Mouse (Mus musculus) embryonic facial prominence, embryonic 10.5 days (tissue): ENCODE results near the gene Mllt3. TPM values are rescaled to one million over a fixed set of nuclear protein-coding genes. Genes with fewer than 3 reads are reported as not detected.

Source experiments
- DNase-seq: peaks from one replicate; pipeline ENCODE4 v3.0.0-alpha.2; 2017; ENCODE audit warnings: low spot score
- H3K27ac ChIP-seq: fragments of 300-500 bp; sonication (generic); replicated peaks from 2 replicates; pipeline ENCODE4 v1.5.1; 2016; ENCODE audit warnings: mild to moderate bottlenecking
- H3K27me3 ChIP-seq: fragments of 300-500 bp; sonication (generic); replicated peaks from 2 replicates; pipeline ENCODE4 v1.6.1; 2016; ENCODE audit warnings: low read depth, mild to moderate bottlenecking; ENCODE audit not compliant: poor library complexity, severe bottlenecking
- H3K36me3 ChIP-seq: fragments of 300-500 bp; sonication (generic); replicated peaks from 2 replicates; pipeline ENCODE4 v1.6.1; 2016; ENCODE audit warnings: mild to moderate bottlenecking, moderate library complexity
- H3K4me1 ChIP-seq: fragments of 300-500 bp; sonication (generic); 2 replicates; pipeline ENCODE4 v1.6.1; 2016
- H3K4me3 ChIP-seq: fragments of 300-500 bp; sonication (generic); 2 replicates; pipeline ENCODE4 v1.5.1; 2016; ENCODE audit warnings: mild to moderate bottlenecking, moderate library complexity
- H3K9me3 ChIP-seq: fragments of 300-500 bp; sonication (generic); 2 replicates; pipeline ENCODE4 v1.6.1; 2016; ENCODE audit warnings: mild to moderate bottlenecking
- WGBS: fragments of 180-500 bp; shearing (Covaris S2); methylation state at CpG from one replicate; pipeline ENCODE4 v1.1.7; 2016; 5-methylcytosine and 5-hydroxymethylcytosine counted together
- polyA plus RNA-seq: library from polyadenylated mRNA; unstranded; fragments of >200 nt; fragmentation: Nextera tagmentation; extraction: Ambion mirVana; gene quantifications from 2 replicates; pipeline ENCODE4 v1.2.1, GENCODE M21; 2016

Gene Mllt3
- polyA plus RNA-seq, 1 experiment from 2014 or later, result 55.4 TPM

DNA sequence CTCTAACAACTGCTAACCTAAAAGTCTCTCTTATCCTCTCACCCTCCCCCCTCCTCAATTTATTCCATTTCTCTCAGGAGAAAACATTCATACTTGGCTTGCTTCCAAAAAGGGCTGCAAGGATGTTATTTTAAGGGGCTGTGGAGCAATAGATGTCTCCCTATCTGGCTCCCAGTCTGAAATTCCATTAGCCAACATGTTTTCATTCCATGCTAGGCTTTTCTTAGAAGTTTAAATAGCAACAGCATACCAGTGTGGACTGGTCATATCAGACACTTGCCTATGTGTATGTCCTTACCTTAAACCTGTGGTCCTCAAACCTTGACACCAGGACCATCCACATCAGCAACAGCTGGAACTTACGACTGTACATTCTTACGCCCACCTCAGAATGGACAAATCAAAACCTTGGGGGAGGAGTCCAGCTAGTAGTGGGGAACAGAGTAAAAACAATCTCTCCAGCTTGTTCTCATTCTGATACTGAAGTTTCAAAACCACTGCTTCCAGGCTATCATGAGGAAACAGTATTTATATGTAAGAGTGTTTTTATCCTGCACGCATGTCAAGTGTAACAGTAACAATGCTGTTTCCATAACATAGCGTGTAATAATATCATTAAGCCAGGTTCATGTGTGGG, 99.3 kb downstream of the Mllt3 start:
- 83% methylated on average over 4 of the region's 4 CpGs for WGBS

DNA sequence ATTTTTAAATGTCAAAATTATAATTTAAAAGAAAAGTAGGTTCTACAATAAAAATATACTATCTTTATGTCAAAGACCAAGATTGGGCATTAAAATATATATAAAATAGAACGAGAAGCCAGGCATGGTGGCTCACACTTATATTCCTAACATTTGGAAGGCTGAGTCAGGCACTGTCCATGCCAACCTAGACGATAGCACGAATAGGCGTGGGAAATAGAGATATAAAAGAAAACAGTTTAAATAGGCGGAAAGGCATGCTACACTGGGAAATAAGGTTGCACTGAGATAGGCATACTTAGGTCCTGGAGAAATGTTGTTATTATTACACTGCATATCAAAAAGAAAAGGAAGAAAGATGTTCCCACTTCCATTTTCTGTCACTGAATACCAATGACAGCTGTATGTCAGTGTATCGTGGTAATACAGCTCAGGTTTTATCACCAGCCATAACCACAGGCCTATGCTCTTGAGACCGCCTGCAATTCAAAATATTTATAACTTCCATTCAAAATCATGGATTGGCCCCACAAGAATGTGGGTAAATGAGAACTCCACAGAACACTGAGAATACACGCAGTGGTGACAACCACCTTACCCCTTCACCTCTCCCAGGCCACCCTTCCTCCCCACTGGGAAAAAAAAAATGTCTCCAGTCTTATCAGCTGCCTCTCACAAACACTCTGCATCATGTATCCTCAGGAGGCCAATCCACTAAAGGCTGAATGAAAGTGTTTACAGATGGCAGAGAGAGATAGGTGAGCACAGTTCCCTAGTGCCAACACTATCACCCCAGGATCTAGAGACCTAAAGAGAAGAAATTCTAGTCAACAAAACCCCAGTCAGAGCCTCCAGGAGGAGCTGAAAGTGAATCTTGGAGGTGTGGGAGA, 102.6 kb downstream of the Mllt3 start:
- no peak for DNase-seq
- Histone ChIP-seq H3K4me1 (peaks cover 55% of the 10 kb centered on the region), H3K27ac (peak overlapping the region; percentile 19; the same call in 1 of the 2 replicates), H3K4me3 (no peak overlapping the region), H3K27me3 (no peaks in the 10 kb centered on the region), H3K9me3 (0 out of 2 replicates have a peak, but pooled peaks cover 2% of the 10 kb centered on the region), H3K36me3 (peaks cover 9% of the 10 kb centered on the region)
- 88% methylated on average over 8 of the region's 8 CpGs for WGBS

More for the DNA sequence above, 99.3 kb downstream of the Mllt3 start:
- H3K4me1 ChIP-seq, result peaks cover 40% of the 10 kb centered on the region
- H3K4me3 ChIP-seq, result no peak overlapping the region
- H3K36me3 ChIP-seq, result no peaks in the 10 kb centered on the region
- H3K27me3 ChIP-seq, result no peaks in the 10 kb centered on the region
- DNase-seq, result no peak
- no peaks in the 10 kb centered on the region for H3K9me3 ChIP-seq
- H3K27ac ChIP-seq, result no peak overlapping the region

DNA sequence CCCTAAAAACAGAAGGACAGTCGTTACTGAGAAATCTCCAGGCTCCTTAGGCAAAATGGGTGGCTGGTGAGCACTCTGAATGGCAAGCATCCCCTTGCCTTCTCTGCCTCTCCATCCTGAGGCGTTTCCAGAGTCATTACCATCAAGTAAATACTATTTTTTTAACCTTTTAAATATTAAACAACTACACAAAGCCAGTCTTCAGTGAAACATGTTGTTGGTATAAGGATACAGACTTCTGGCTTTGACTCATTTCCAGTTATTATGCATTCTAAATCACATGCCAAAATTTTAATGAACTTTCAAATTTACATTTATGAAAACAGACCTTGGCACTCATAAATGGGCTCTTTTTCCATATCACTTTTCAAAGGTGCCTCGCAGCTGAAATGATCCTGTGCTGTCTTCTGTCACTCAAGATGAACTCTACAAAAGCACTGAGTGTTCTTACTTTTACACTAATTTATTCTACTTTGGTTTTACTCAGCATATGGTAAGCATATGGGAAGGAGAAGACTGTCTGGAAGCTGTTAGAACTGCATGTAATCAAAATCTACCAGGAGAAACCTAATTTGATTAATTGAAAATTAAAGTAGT, 104.5 kb downstream of the Mllt3 start:
- H3K4me1 ChIP-seq, result peaks cover 41% of the 10 kb centered on the region
- no peak overlapping the region for H3K4me3 ChIP-seq
- no peaks in the 10 kb centered on the region for H3K27me3 ChIP-seq
- DNase-seq, result no peak
- 0 out of 2 replicates have a peak, but pooled peaks cover 2% of the 10 kb centered on the region for H3K9me3 ChIP-seq
- peak overlapping the region; percentile 69 for H3K27ac ChIP-seq
- WGBS, result 51% methylated on average over 3 of the region's 3 CpGs
- peaks cover 9% of the 10 kb centered on the region for H3K36me3 ChIP-seq

DNA sequence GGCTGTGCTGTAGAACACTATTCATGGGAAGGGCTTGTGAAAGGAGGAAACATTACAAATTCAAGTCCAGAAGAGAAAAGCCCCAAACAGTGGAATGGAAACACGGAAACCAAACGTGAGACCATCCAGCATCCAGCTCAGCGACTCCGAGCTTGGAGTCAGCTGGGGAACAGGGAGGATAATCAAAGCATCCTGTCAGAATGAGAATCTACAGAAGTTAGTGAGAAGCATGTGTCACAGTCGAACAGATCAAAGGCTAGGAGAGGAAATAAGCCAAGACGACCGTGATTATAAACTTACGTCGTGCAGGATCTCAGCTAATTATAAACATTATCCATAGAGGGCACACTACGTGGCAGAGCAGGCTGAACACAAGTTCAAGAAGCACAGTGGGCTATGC, 105.8 kb downstream of the Mllt3 start:
- H3K36me3 ChIP-seq, result peaks cover 9% of the 10 kb centered on the region
- 45% methylated on average over 10 of the region's 10 CpGs for WGBS
- H3K27me3 ChIP-seq, result no peaks in the 10 kb centered on the region
- peak; percentile 40 for DNase-seq
- peaks cover 37% of the 10 kb centered on the region for H3K4me1 ChIP-seq
- H3K4me3 ChIP-seq, result no peak overlapping the region
- H3K9me3 ChIP-seq, result 0 out of 2 replicates have a peak, but pooled peaks cover 2% of the 10 kb centered on the region
- peak overlapping the region; percentile 57; the same call in 1 of the 2 replicates for H3K27ac ChIP-seq

DNA sequence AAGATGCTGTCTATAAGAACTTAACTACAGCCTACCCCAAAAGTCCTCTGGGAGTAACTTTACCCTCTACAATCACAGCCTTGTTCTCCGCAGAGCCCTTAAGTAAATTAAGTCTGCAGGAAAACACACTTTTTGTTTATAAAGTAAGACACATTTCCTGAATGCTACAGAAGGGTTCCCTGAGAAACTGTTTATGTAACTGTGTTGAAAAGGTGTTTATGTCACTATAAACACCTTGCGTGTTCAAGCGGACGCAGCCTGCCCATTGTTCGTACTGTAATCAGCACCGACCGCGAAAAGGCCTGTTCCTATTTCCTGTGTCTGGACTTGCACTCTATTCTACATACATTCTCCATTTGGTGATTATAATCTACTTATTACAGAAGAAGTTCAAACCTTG, 112.5 kb downstream of the Mllt3 start:
- Histone ChIP-seq H3K4me1 (peaks cover 29% of the 10 kb centered on the region), H3K4me3 (no peak overlapping the region), H3K27ac (no peak overlapping the region), H3K9me3 (no peaks in the 10 kb centered on the region), H3K36me3 (no peaks in the 10 kb centered on the region), H3K27me3 (no peaks in the 10 kb centered on the region)
- no peak for DNase-seq
- WGBS, result 75% methylated on average over 8 of the region's 8 CpGs

DNA sequence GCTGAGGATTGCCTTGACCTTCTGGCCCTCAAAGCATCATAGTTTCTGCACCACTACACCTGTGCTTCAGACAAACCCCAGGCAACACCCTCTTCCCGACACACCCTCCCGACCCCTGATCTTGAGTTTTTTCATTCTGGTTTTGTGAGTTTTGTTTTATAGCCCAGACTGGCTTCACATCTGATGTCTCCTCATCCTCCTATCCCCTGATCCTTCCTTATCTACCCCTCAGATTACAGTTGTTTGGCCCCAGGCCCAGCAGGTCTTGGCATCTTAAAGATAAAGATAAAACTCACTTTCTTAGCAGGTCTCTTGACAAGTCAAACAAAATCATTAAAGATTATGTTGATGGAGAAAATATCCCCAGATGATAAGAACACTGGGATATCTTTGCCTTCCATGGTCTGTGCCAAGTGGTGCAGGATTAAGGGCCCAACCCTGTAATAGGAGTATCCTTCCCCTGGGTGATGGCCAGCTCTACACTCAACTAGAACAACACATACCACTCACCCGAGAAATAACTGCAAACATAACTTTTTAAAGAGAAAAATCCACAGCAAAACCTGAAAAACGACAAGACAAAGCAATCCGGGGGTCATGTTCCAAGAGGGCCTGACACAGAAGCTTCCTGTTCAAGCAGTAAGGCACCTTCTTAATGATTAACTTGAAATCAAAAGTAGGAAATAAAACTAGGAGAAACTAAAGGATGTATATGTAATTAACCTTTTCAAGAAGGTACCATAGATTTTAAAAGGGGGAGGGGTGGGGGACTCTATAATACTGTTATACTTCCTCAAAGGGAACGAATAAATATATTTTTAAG, 121.8 kb downstream of the Mllt3 start:
- WGBS, result 84% methylated on average over 6 of the region's 6 CpGs
- Histone ChIP-seq H3K27me3 (no peaks in the 10 kb centered on the region), H3K9me3 (no peaks in the 10 kb centered on the region), H3K27ac (no peak overlapping the region), H3K4me1 (peaks cover 28% of the 10 kb centered on the region), H3K4me3 (no peak overlapping the region), H3K36me3 (no peaks in the 10 kb centered on the region)
- no peak for DNase-seq

DNA sequence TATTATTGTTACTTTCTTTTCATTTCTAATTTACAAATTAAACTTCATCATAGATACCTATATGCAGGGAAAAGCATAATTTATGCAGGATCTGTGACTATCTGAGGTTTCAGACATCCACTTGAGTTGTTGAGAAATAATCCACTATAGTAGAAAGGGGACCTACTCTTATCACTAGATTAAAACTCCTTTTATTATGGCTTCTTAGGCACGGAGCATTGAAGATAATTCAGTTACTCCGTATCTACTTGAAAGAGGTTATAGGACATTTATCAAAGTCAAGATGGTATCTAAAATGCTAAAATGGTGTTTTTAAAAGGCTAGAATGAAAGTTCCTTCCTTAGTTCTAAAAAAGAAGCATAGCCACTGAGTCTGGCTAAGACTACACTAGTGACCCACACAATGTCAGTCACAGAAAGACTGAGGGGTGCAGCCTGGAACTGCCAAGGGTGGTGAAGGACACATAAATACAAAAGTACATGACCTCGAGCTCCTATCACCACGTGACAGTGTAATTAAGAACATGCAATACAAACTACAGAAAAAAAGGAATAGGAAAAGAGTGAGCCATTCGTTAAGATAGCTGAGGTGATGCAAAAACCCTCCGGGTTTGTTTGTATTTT, 127.9 kb downstream of the Mllt3 start:
- H3K36me3 ChIP-seq, result no peaks in the 10 kb centered on the region
- DNase-seq, result no peak
- H3K4me1 ChIP-seq, result peaks cover 17% of the 10 kb centered on the region
- no peaks in the 10 kb centered on the region for H3K9me3 ChIP-seq
- no peaks in the 10 kb centered on the region for H3K27me3 ChIP-seq
- WGBS, result 78% methylated on average over 6 of the region's 6 CpGs
- H3K4me3 ChIP-seq, result no peak overlapping the region
- no peak overlapping the region for H3K27ac ChIP-seq

DNA sequence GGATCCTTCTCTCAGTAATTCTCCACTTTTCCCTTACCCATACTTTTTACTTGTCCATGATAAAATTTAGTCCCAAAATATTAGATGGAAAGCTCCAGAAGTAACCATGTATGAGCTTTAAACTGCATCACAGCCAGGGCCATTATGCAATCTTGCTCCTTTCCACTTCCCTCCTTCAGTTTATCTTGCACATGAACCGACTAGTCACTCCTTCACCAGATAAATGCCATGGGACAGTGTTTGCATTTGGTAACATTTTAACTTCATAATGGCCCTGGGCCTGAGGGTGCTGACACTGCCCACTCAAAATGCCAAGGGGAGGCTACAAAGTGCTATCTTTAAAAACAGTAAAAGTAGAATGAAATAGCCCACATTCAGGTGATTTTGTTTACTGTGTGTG, 128.4 kb downstream of the Mllt3 start:
- DNase-seq, result no peak
- Histone ChIP-seq H3K4me1 (peaks cover 20% of the 10 kb centered on the region), H3K4me3 (no peak overlapping the region), H3K27me3 (no peaks in the 10 kb centered on the region), H3K27ac (no peak overlapping the region), H3K9me3 (no peaks in the 10 kb centered on the region), H3K36me3 (no peaks in the 10 kb centered on the region)
- WGBS, result 93% methylated on average over 1 of the region's 1 CpGs

DNA sequence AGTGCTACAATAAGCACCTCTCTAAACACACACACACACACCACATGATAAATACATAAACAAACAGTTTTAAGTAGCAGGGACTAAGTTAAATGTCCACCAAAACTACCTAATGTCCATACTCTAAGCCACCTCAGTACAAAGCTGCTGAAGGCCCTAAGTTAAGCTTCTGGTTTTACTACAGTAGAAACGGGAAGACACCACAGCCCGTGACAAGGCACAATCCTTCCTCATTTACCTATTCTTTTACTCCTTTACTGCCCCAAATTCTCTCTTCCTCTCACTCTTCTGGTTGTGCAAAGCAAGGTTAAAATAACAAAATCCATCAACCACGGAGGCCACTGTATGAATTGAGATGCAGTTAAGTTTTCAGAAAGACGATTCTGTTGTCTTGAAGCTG, 130.6 kb downstream of the Mllt3 start:
- Histone ChIP-seq H3K9me3 (no peaks in the 10 kb centered on the region), H3K4me1 (peaks cover 27% of the 10 kb centered on the region), H3K27me3 (no peaks in the 10 kb centered on the region), H3K27ac (no peak overlapping the region), H3K36me3 (no peaks in the 10 kb centered on the region), H3K4me3 (no peak overlapping the region)
- WGBS, result 85% methylated on average over 4 of the region's 4 CpGs
- no peak for DNase-seq

DNA sequence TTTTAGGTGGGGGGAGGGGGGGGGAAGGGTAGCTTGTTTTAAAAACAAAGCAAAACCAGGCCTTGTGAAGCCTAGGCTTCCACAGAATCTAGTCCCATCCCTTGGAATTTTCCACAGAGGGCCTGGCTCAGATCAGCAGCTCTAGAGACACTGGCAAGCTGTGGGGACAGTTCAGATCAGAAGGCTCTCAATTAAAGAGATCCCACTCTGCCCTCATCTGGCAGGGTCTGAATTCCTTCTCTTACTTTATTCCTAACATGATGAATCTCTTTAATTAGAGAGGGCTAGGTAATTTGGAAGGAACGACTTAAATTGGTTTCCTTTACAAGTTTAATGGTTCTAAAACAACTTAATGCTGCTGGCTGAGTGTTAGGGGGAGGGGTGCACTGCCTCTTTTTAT, 132.0 kb downstream of the Mllt3 start:
- Histone ChIP-seq H3K27ac (no peak overlapping the region), H3K27me3 (no peaks in the 10 kb centered on the region), H3K4me1 (peaks cover 20% of the 10 kb centered on the region), H3K36me3 (no peaks in the 10 kb centered on the region), H3K4me3 (no peak overlapping the region), H3K9me3 (no peaks in the 10 kb centered on the region)
- DNase-seq, result no peak
- 25% methylated on average over 1 of the region's 1 CpGs for WGBS

DNA sequence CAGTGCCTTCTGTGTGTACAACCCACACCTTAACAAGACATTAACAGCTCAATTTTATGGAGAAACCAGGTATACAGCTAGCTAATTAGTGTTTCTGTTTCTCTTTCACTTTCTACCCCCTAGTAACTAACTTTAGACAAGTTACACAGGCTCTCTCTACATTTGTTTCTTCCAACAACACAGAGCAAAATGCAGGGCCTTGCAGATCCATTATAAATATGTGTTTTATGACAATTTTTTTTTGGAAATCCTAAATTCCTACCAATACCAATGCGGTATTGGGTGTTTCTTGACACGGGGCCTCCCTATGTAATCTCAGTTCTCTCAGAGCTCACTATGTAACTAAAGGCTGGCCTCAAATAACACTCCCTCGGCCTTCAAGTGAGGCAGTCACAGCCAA, 139.7 kb downstream of the Mllt3 start:
- Histone ChIP-seq H3K27me3 (no peaks in the 10 kb centered on the region), H3K4me1 (peaks cover 17% of the 10 kb centered on the region), H3K27ac (no peak overlapping the region), H3K36me3 (no peaks in the 10 kb centered on the region), H3K4me3 (no peak overlapping the region), H3K9me3 (no peaks in the 10 kb centered on the region)
- WGBS, result 91% methylated on average over 3 of the region's 3 CpGs
- no peak for DNase-seq

DNA sequence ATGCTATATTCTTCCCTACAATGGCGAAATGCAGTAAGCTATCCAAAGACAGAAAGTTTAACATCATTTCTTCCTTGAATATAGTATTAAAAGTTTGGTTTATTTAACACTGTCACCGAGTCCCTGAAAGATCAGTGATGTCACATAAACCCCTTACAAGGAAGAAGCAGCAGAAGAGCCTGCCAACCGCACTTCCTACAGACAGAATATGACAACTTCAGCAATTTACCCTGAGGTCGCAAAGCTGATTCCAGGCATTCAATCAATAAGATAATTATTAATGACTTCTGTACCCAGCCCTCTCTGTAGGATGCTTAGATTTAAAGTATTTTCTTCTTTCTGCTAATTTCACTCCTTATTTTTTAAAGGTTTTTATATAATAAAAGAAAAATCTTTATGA, 140.2 kb downstream of the Mllt3 start:
- H3K36me3 ChIP-seq, result no peaks in the 10 kb centered on the region
- H3K9me3 ChIP-seq, result no peaks in the 10 kb centered on the region
- no peak overlapping the region for H3K4me3 ChIP-seq
- peaks cover 17% of the 10 kb centered on the region for H3K4me1 ChIP-seq
- 92% methylated on average over 4 of the region's 4 CpGs for WGBS
- no peak overlapping the region for H3K27ac ChIP-seq
- H3K27me3 ChIP-seq, result no peaks in the 10 kb centered on the region
- DNase-seq, result no peak
